Mouse (Mus musculus) liver, postnatal 0 days (tissue): ENCODE data around the gene Dusp10.

Experiments used
- CTCF ChIP-seq: sonication (generic); IDR thresholded peaks from 2 replicates; pipeline ENCODE4 v1.5.1; 2016; ENCODE audit warnings: antibody characterized with exemption, low read depth
- EP300 ChIP-seq: IDR thresholded peaks from 2 replicates; pipeline ENCODE4 v1.6.1; 2016; ENCODE audit warnings: antibody characterized with exemption, low read depth, mild to moderate bottlenecking

DNA sequence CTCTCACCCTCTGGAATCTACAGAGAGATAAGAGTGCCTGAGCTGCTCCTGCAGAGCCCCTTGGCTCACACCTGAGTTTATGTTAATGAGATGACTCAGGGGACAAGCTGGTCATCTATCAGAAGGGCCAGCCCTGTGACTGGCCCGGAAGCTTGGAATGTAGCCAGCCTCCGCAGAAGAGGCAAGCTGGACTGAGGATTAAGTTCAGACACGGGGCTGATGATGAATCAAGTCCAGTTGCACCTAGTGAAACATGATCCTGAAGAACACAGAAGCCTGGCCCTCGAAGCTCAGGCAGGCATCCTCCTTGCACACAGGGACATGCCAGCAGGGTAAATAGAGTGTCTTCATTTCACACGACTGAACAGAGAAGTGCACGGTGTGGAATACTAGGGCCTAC, 38.7 kb downstream of the Dusp10 start:
- TF ChIP-seq EP300 (no peak; the same call in 1 of the 2 replicates), CTCF (no peak)
